Mouse (Mus musculus) bone marrow macrophage, adult 2 months (primary cell): ENCODE measurements around the gene Rwdd4a. TPM values are rescaled to one million over a fixed set of nuclear protein-coding genes. Genes with fewer than 3 reads are reported as not detected.

Experiments
- H3K27ac ChIP-seq: 2 replicates; pipeline ENCODE4 v1.5.1; 2012; ENCODE audit warnings: low read depth, low read length; ENCODE audit not compliant: insufficient read depth
- H3K4me1 ChIP-seq: 2 replicates; pipeline ENCODE4 v1.6.1; 2012; ENCODE audit warnings: low read length; ENCODE audit not compliant: control insufficient read depth, insufficient read depth
- H3K4me3 ChIP-seq: 2 replicates; pipeline ENCODE4 v1.5.1; 2012; ENCODE audit warnings: mild to moderate bottlenecking, low read length, moderate library complexity; ENCODE audit not compliant: insufficient read depth
- CTCF ChIP-seq: IDR thresholded peaks from 2 replicates; pipeline ENCODE4 v1.5.1; 2012; ENCODE audit warnings: low read depth, mild to moderate bottlenecking, low read length, moderate library complexity
- POLR2A ChIP-seq: IDR thresholded peaks from 2 replicates; pipeline ENCODE4 v1.6.1; 2012; ENCODE audit warnings: mild to moderate bottlenecking, low read depth, low read length, borderline replicate concordance
- polyA plus RNA-seq: library from polyadenylated mRNA; stranded (reverse); fragments of >200 nt; gene quantifications from 2 replicates; pipeline ENCODE4 v1.2.4, GENCODE M21; 2012; ENCODE audit not compliant: missing spikeins, insufficient read depth, insufficient read length

Rwdd4a gene
- 21.2 and 22.7 TPM in 2 replicates for polyA plus RNA-seq

GRCm38 (mm10) chr8:47533344-47534125 lies at the start of gene Rwdd4a, which contains the start of gene Trappc11:
Gene Rwdd4a, plus strand, starts transcription at chr8:47533664.
Gene Trappc11, minus strand, starts transcription at chr8:47533470.
- H3K27ac ChIP-seq, result peak within 1 kb of the TSS; percentile 44
- peak within 1 kb of the TSS; percentile 85 for H3K4me3 ChIP-seq
- peaks cover 7% of the 10 kb centered on the region; the same call in 1 of the 2 replicates for H3K4me1 ChIP-seq
- TF ChIP-seq CTCF (no peak), POLR2A (no peak)

DNA sequence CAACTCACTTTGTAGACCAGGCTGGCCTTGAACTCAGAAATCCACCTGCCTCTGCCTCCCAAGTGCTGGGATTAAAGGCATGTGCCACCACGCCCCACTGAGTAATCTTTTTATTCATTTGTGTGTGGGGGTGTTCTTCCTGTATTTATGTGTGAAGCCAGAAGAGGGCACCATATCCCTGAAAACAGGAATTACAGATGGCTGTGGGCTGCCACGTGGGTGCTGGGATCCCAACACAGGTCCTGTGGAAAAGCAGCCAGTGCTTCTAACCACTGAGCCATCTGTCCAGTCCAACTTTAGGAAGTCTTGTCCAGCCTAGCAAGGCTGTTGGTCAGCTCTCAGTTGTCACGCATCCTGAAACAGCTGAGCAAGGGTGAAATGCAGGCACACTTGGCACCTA lies 46.2 kb upstream of the Rwdd4a start:
- H3K4me1 ChIP-seq, result no peaks in the 10 kb centered on the region
- 0 out of 2 replicates have a peak, but pooled peaks have one; percentile 16 for TF ChIP-seq CTCF
- no peak for TF ChIP-seq POLR2A

GRCm38 (mm10) chr8:47493106-47493505 lies 40.4 kb upstream of the Rwdd4a start:
- H3K27ac ChIP-seq, result no peak overlapping the region
- no peak overlapping the region for H3K4me3 ChIP-seq
- TF ChIP-seq CTCF (no peak), POLR2A (no peak)
- H3K4me1 ChIP-seq, result no peaks in the 10 kb centered on the region

More for the DNA sequence above, 46.2 kb upstream of the Rwdd4a start:
- Histone ChIP-seq H3K27ac (no peak overlapping the region), H3K4me3 (no peak overlapping the region)

DNA sequence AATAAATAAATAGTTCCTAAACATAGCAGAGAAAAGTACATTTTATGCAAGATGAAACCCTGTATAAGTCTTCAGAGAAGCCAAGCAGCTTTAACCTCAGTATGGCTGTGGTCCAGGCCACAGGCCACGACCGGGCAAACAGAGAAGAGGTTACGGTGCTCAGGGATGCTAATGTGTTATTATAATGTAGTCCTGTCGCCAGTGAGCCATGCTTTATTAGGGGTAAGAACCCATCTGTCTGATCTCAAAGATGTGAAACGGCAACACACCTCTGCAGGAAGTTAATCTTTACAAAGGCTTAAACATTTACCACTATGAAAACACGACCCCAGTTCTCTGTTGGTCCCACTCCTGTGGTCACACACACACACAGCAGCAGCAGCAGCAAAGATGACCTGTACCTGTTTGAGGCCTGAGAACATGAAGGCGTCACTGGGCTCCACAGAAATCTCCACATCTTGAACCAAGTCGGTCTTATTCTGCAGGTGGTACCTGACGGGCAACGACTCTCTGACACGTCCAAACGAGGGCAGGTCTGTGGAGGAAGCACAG lies 38.8 kb upstream of the Rwdd4a start:
- Histone ChIP-seq H3K4me1 (no peaks in the 10 kb centered on the region), H3K4me3 (no peak overlapping the region), H3K27ac (no peak overlapping the region)
- TF ChIP-seq POLR2A, result no peak
- TF ChIP-seq CTCF, result no peak

GRCm38 (mm10) chr8:47495428-47495827 lies 38.0 kb upstream of the Rwdd4a start:
- no peak for TF ChIP-seq POLR2A
- TF ChIP-seq CTCF, result no peak
- Histone ChIP-seq H3K4me3 (no peak overlapping the region), H3K27ac (no peak overlapping the region), H3K4me1 (no peaks in the 10 kb centered on the region)

GRCm38 (mm10) chr8:47501994-47502393 lies 31.5 kb upstream of the Rwdd4a start:
- H3K4me1 ChIP-seq, result no peaks in the 10 kb centered on the region
- no peak overlapping the region for H3K27ac ChIP-seq
- TF ChIP-seq POLR2A (no peak), CTCF (no peak)
- no peak overlapping the region for H3K4me3 ChIP-seq

GRCm38 (mm10) chr8:47502546-47502945 lies 30.9 kb upstream of the Rwdd4a start:
- TF ChIP-seq CTCF (no peak), POLR2A (no peak)
- Histone ChIP-seq H3K4me3 (no peak overlapping the region), H3K4me1 (no peaks in the 10 kb centered on the region), H3K27ac (no peak overlapping the region)

GRCm38 (mm10) chr8:47505431-47505830 lies 28.0 kb upstream of the Rwdd4a start:
- H3K4me3 ChIP-seq, result no peak overlapping the region

DNA sequence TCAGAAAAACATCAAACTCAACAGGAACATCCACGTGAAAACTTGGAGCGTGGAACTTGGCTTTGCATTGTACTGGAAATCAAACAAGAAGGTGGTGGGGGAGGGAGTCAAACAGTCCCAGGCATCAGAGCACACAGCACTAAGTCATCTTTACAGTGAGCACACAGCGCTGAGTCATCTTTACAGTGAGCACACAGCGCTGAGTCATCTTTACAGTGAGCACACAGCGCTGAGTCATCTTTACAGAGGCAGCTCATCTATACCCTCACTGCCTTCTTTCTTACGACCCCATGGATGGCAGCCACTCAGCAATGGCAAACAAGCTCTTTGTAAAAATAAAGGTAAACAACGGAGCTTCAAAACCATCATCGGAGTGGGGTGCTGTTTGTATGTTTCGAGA lies 22.5 kb upstream of the Rwdd4a start:
- TF ChIP-seq CTCF, result no peak
- no peak for TF ChIP-seq POLR2A
- Histone ChIP-seq H3K4me3 (no peak overlapping the region), H3K27ac (no peak overlapping the region), H3K4me1 (no peaks in the 10 kb centered on the region)

More at GRCm38 (mm10) chr8:47505431-47505830, 28.0 kb upstream of the Rwdd4a start:
- TF ChIP-seq POLR2A (no peak), CTCF (no peak)
- no peaks in the 10 kb centered on the region for H3K4me1 ChIP-seq
- H3K27ac ChIP-seq, result no peak overlapping the region

- H3K27ac ChIP-seq, result no peak overlapping the region
Measured at GRCm38 (mm10) chr8:47513601-47514000, 19.9 kb upstream of the Rwdd4a start.

More at GRCm38 (mm10) chr8:47513601-47514000, 19.9 kb upstream of the Rwdd4a start:
- Histone ChIP-seq H3K4me3 (no peak overlapping the region), H3K4me1 (no peaks in the 10 kb centered on the region)
- TF ChIP-seq POLR2A (no peak), CTCF (no peak)
